Mouse (Mus musculus) forebrain, embryonic 14.5 days (tissue): ENCODE results near the gene Rab4b. TPM values are rescaled to one million over a fixed set of nuclear protein-coding genes. Genes with fewer than 3 reads are reported as not detected.
A peak's percentile ranks its signal among the peaks of the same experiment; 100 is the strongest.

Experiments
- ATAC-seq: fragments of 200-750 bp; cut with Nextera tagmentation; 2 replicates; pipeline ENCODE4 v1.8.0; 2017; ENCODE audit warnings: mild to moderate bottlenecking, moderate library complexity
- DNase-seq: peaks from one replicate; pipeline ENCODE4 v3.0.0-alpha.2; 2015; ENCODE audit warnings: low spot score
- H3K27ac ChIP-seq: fragments of 300-500 bp; sonication (generic); 2 replicates; pipeline ENCODE4 v1.5.1; 2014; ENCODE audit warnings: low read depth, mild to moderate bottlenecking, control low read depth, low read length, moderate library complexity
- H3K27me3 ChIP-seq: fragments of 300-500 bp; sonication (generic); replicated peaks from 2 replicates; pipeline ENCODE4 v1.6.1; 2014; ENCODE audit warnings: low read length, control low read depth, mixed read lengths; ENCODE audit not compliant: control insufficient read depth, insufficient read depth
- H3K36me3 ChIP-seq: fragments of 300-500 bp; sonication (generic); 2 replicates; pipeline ENCODE4 v1.6.1; 2014; ENCODE audit warnings: low read length, control low read depth; ENCODE audit not compliant: control insufficient read depth, insufficient read depth
- H3K4me1 ChIP-seq: fragments of 300-500 bp; sonication (generic); 2 replicates; pipeline ENCODE4 v1.6.1; 2014; ENCODE audit warnings: antibody characterized with exemption, low read length, control low read depth; ENCODE audit not compliant: control insufficient read depth, insufficient read depth
- H3K4me2 ChIP-seq: fragments of 300-500 bp; sonication (generic); 2 replicates; pipeline ENCODE4 v1.6.1; 2014; ENCODE audit warnings: mild to moderate bottlenecking, control low read depth, low read length
- H3K4me3 ChIP-seq: fragments of 300-500 bp; sonication (generic); 2 replicates; pipeline ENCODE4 v1.5.1; 2014; ENCODE audit warnings: low read depth, low read length, control low read depth
- H3K9ac ChIP-seq: fragments of 300-500 bp; sonication (generic); 2 replicates; pipeline ENCODE4 v1.6.1; 2014; ENCODE audit warnings: mild to moderate bottlenecking, low read length, control low read depth, moderate library complexity
- H3K9me3 ChIP-seq: fragments of 300-500 bp; sonication (generic); replicated peaks from 2 replicates; pipeline ENCODE4 v1.6.1; 2016; ENCODE audit warnings: low read length, control low read depth, mixed read lengths; ENCODE audit not compliant: control insufficient read depth
- WGBS: fragments of 180-500 bp; shearing (Covaris S2); extraction: QIAGEN DNeasy Blood & Tissue Kit; methylation state at CpG from one replicate; pipeline ENCODE4 v1.1.7; 2014; 5-methylcytosine and 5-hydroxymethylcytosine counted together
- polyA plus RNA-seq: library from polyadenylated mRNA; unstranded; fragments of >200 nt; fragmentation: Nextera tagmentation; extraction: Ambion mirVana; gene quantifications from 2 replicates; pipeline ENCODE4 v1.2.1, GENCODE M21; 2014

Gene Rab4b
- polyA plus RNA-seq, 1 experiment from 2014 or later, result 75.8 TPM

DNA sequence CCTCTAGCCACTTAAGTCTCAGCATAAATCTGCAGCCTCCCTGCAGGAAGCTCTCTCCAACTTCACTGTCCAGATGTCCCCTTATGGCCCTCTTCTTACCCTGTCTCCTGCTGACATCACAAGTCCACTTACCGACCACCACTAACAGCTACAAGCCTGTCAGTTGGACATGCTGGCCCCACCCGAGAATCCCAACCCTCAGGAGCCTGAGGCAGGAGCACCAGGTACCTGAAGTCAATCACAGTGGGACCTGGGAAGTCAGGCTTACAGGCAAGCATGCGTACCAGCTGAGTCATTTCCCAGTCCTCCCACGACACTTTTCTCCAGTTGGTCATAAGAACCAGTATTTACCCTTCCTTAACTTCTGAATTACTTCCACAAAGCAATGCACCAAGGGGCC, 15.0 kb upstream of the Rab4b start:
- 84% methylated on average over 4 of the region's 4 CpGs for WGBS
- Histone ChIP-seq H3K9me3 (no peaks in the 10 kb centered on the region), H3K4me2 (peak overlapping the region; percentile 29), H3K27ac (no peak overlapping the region), H3K27me3 (no peaks in the 10 kb centered on the region), H3K36me3 (peaks cover 60% of the 10 kb centered on the region), H3K9ac (0 out of 2 replicates have a peak overlapping the region, but pooled peaks have one; percentile 4), H3K4me3 (no peak overlapping the region), H3K4me1 (peaks cover 11% of the 10 kb centered on the region)
- ATAC-seq (no peak), DNase-seq (no peak)

DNA sequence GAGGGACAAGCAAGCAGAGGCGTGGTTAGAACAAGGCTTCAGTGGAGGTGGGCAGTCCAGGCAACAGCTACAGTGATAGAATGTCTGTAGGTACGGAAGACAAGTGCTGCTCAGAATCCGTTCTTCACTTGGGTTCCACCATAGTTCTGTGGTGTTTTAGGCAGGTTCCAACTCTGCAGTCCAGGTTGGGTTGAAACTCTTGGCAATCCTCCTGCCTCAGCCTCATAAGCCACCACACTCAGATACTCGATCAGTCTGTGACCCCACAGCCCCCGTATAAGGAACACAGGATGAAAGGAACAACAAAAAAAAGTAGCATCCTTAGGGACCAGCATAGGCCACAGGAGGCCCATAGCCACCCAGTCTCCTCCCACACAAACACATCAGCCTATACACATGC, 13.7 kb upstream of the Rab4b start:
- WGBS, result 96% methylated on average over 5 of the region's 5 CpGs
- Histone ChIP-seq H3K36me3 (peaks cover 70% of the 10 kb centered on the region), H3K9ac (no peak overlapping the region), H3K9me3 (no peaks in the 10 kb centered on the region), H3K27ac (no peak overlapping the region), H3K4me2 (no peak overlapping the region), H3K4me1 (peaks cover 11% of the 10 kb centered on the region), H3K27me3 (no peaks in the 10 kb centered on the region), H3K4me3 (no peak overlapping the region)
- ATAC-seq, result no peak
- no peak for DNase-seq

DNA sequence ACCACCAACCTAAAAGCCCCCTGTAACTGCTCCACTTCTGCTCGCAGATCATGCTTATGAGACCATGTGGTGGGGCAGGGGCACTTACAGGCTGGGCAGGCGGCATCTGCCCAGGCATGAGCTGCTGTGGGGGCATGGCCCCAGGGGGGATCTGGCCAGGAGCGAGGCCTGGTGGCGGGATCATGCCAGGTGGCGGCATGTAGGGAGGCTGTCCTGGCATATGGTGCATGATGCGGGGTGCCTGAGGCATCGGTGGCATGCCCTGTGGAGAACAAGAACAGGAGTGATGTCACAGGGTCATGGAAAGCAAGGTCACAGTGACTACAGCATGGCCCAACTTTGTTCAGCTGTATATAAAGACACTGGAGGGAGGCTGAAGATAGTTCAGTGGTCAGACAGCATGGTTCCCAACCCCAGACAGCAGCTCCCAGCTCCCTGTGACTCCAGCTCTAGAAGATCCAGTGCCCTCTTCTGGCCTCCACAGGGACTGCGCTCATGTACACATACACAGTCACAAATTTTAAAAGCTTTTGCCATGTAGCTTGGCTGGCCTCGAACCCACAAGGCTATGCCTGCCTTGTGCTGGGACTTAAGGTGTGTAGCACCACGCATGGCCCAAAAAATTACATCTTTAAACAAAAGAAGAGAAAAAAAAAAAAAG, 10.7 kb upstream of the Rab4b start:
- Histone ChIP-seq H3K4me3 (no peak overlapping the region), H3K27me3 (no peaks in the 10 kb centered on the region), H3K4me2 (no peak overlapping the region), H3K9ac (no peak overlapping the region), H3K36me3 (peaks cover 99% of the 10 kb centered on the region), H3K27ac (no peak overlapping the region), H3K9me3 (no peaks in the 10 kb centered on the region), H3K4me1 (peaks cover 4% of the 10 kb centered on the region)
- WGBS, result 95% methylated on average over 10 of the region's 10 CpGs
- no peak for ATAC-seq
- no peak for DNase-seq

DNA sequence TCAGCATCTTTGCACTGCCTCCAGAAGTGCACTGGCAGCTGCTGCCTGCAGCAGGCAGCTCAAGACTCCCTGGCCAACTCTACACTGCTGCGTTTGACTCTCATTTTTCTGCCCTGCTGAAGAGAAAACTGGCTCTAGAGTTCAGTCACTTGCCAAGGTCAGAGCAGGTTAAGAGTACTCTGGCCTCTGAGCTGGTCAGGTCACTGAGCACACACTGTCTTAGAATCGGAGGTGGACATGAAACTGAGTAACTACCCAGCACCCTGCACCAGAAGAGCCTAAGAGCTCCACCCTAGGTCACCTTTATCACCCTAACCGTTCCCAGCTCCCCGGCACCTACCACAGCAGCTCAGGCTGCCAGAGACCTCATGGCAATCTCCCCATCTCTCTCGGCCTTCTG, 7.3 kb upstream of the Rab4b start:
- WGBS, result 94% methylated on average over 5 of the region's 5 CpGs
- ATAC-seq (no peak), DNase-seq (no peak)
- Histone ChIP-seq H3K4me3 (no peak overlapping the region), H3K27me3 (no peaks in the 10 kb centered on the region), H3K27ac (no peak overlapping the region), H3K9ac (no peak overlapping the region), H3K36me3 (peaks cover 76% of the 10 kb centered on the region), H3K9me3 (no peaks in the 10 kb centered on the region), H3K4me2 (no peak overlapping the region), H3K4me1 (no peaks in the 10 kb centered on the region)

DNA sequence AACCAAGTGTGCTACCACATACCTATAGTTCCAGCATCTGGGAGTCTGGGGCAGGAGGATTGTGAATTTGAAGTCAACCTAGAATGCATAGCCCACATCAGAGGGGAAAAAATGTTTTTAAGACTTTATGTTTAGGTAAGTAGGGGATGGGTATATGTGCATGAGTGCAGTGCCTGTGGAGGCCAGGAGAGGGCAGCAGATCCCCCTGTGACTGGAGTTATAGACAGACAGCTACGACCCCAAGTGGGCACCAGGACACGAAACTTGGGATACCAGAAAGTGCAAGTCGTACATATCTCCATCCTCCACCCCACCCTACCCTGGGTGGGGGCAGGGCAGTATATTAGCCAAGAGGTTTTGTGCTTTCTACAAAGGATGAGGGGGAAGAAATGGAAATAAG, 6.3 kb upstream of the Rab4b start:
- H3K4me3 ChIP-seq, result no peak overlapping the region
- WGBS, result 69% methylated on average over 3 of the region's 3 CpGs
- no peaks in the 10 kb centered on the region for H3K9me3 ChIP-seq
- peaks cover 66% of the 10 kb centered on the region for H3K36me3 ChIP-seq
- H3K4me1 ChIP-seq, result no peaks in the 10 kb centered on the region
- H3K27me3 ChIP-seq, result no peaks in the 10 kb centered on the region
- peak; percentile 38 for DNase-seq
- no peak overlapping the region for H3K9ac ChIP-seq
- no peak overlapping the region for H3K4me2 ChIP-seq
- ATAC-seq, result no peak; the same call in 1 of the 2 replicates
- H3K27ac ChIP-seq, result no peak overlapping the region

DNA sequence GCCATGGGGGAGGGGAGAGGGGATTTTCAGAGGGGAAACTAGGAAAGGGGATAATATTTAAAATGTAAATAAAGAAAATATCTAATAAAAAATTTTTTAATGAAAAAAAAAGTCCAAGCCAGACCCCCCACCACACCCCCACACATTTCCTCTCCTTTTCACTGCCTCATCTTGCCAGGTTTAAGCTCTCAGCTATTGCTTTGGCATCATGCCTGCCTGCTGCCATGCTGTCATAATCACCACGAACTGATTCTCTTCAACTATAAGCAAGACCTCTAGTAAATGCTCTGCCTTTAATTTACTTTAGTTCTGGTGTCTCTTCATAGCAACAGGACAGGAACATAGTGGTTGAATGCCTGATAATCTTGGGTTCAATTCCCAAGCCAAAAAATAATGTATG, 3.8 kb upstream of the Rab4b start:
- no peak for ATAC-seq
- 51% methylated on average over 1 of the region's 1 CpGs for WGBS
- Histone ChIP-seq H3K4me1 (peaks cover 4% of the 10 kb centered on the region; the same call in 1 of the 2 replicates), H3K9me3 (no peaks in the 10 kb centered on the region), H3K4me3 (no peak overlapping the region), H3K36me3 (peaks cover 41% of the 10 kb centered on the region), H3K9ac (no peak overlapping the region), H3K27me3 (no peaks in the 10 kb centered on the region), H3K4me2 (no peak overlapping the region), H3K27ac (no peak overlapping the region)
- DNase-seq, result peak; percentile 28

DNA sequence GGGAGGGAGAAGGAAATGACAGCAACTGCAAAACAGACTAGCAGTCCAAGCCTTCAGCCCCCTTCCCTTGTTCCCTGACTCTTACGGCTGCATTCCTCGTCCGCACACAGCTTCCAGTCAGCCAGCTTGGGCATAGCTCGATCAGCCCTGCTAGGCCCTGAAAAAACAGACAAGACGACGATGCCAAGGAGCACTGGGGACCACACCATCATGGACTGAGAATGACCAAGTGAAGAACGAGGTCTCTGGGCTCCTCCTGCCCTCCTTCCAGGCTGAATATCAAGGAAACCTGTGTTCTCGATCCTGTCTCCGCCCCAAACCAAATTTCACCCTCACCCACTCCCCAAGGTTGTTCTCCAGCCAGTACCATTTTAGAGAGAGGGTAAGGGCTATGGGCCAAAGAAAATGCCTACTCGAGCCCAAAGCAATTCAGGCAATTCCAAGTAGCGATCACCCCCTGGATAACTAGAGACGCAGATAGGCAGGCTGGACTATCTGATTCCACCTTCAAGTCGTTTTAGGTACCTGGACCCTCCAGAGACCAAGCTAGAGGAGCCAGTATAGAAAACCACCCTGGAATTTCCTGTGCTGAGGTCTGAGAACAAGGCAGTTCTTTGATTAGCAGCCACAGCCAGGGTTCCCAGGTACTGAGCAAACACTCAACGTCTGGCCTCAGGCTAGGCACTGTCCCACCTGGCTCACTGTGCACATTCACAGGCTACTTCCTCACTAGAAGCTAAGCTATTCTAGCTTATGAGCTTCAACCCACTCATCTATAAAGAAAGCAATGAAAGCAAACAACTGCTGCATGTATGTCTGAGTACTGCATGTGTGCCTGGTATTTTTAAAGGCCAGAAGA, 2.4 kb upstream of the Rab4b start, which contains the start of the genes Gm21983 and Mia:
Gene Gm21983, minus strand, starts transcription at position 250 of the 859 bp plus-strand sequence.
Gene Mia, minus strand, starts transcription at position 321 of the 859 bp plus-strand sequence.
- no peak within 1 kb of the TSS for H3K4me2 ChIP-seq
- peaks cover 4% of the 10 kb centered on the region; the same call in 1 of the 2 replicates for H3K4me1 ChIP-seq
- no peaks in the 10 kb centered on the region for H3K9me3 ChIP-seq
- no peak within 1 kb of the TSS for H3K4me3 ChIP-seq
- no peak within 1 kb of the TSS for H3K9ac ChIP-seq
- ATAC-seq (no peak), DNase-seq (no peak)
- H3K36me3 ChIP-seq, result peaks cover 27% of the 10 kb centered on the region
- 68% methylated on average over 14 of the region's 14 CpGs for WGBS
- H3K27me3 ChIP-seq, result no peaks in the 10 kb centered on the region
- peak within 1 kb of the TSS; percentile 9; the same call in 1 of the 2 replicates for H3K27ac ChIP-seq

DNA sequence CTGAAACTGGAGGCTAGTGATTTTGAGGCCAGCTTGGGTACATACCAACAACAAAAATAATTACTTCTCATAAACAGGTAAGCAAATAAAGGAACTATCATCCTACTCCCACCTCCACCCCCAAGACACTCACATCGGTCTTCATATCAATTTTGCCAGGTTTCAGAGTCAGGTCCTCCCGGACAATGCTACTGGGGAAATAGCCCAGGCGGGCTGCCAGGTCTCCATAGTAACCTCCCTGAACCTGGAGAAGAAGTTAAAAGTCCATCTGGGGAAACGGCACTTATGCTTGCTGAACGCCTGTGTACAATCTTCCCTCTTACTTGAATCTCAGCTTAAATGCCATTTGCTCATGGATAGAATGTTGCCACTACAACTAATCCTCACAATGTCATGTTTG, 1.3 kb upstream of the Rab4b start:
- H3K4me2 ChIP-seq, result no peak overlapping the region
- H3K27me3 ChIP-seq, result no peaks in the 10 kb centered on the region
- DNase-seq (no peak), ATAC-seq (no peak)
- H3K9me3 ChIP-seq, result no peaks in the 10 kb centered on the region
- 47% methylated on average over 5 of the region's 5 CpGs for WGBS
- no peak overlapping the region for H3K4me3 ChIP-seq
- H3K4me1 ChIP-seq, result peaks cover 4% of the 10 kb centered on the region; the same call in 1 of the 2 replicates
- peak overlapping the region; percentile 9; the same call in 1 of the 2 replicates for H3K27ac ChIP-seq
- peaks cover 17% of the 10 kb centered on the region for H3K36me3 ChIP-seq
- no peak overlapping the region for H3K9ac ChIP-seq
